Mouse (Mus musculus) liver (tissue): ENCODE results near the gene 1700018B08Rik.

Source experiments
- DNase-seq: peaks from one replicate; pipeline ENCODE4 v3.0.0-alpha.2; 2020; ENCODE audit warnings: mixed read lengths

The 1700018B08Rik gene

DNA sequence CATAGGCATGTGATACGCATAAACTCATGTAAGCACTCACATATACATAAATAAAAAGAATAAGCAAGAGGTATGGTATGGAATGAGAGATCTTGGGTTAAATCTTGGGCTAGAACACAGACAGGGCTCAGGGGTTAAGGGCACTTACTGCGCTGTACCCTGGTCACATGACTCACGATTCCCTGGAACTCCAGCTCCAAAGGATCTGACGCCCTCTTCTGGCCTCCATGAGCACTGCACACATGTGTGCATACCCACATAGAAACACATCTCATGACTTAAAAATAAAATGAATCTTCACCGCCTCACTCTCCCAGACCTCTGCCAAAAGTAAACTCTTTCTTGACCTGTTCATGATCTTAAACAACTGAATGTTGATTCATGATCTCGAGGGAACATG lies 46.5 kb downstream of the 1700018B08Rik start:
- no peak for DNase-seq

DNA sequence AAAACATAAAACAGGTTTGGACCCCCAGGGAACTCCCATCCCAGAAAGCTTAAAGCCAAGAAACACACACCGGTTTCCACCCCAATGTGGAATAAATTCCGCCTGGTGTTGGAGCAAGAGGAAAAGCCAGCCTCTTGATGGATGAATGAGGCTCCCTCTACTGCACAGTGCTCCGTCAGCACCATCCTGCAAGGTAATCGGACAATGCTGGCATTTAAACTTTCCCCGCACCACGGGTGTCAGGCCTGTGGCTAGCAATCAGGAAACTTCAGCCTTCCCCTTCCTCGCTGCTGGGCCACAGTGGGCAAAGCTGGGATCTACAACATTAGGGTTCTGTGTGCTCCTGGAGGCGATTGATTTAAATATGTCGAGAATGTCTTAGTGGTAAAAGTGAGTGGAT lies 52.5 kb downstream of the 1700018B08Rik start:
- no peak for DNase-seq

DNA sequence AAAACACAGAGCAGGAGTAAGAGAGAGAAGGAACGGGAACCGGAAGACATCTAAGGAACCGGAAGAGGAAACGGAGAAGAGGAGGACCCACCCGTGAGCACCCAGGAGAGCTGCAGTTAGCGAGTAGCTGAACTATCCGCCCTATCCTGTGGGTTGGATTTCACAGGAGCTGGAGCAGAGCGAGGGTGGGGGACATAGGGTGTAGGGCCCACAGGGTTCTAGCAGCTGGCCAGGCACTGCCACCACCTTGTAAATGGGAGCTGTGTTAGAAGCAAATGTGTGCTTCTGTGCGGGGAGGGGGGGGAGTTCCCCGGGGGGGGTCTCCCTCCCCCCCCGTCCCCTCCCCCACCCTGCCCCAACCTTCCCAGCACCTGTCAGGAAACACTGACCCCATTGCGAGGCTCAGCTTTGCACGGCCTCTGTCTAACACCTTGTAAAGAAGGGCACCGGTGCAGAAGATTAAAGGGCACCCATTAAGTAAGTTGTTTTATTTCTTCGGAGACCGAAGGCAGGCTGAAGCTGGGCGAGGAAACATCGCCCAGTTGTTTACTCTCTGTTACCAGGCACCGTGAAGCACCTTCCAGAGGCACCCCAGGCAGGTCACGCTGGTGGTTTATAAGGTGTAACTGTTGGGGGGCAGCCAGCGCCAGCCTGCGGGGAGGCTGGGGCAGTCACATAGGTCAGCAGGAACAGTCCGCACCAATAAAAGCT lies 59.9 kb downstream of the 1700018B08Rik start:
- no peak for DNase-seq
